Mouse (Mus musculus) cerebellum, adult 9-10 months (tissue): Measurements from ENCODE around the gene Sppl2a.
"Not testable (repeated sequence)": the region's sequence is repeated elsewhere in the genome, so short reads cannot be mapped to it uniquely, and the experiment has no call there.

Source experiments
- DNase-seq: peaks from one replicate; pipeline ENCODE4 v3.0.0; 2022

The Sppl2a gene

DNA sequence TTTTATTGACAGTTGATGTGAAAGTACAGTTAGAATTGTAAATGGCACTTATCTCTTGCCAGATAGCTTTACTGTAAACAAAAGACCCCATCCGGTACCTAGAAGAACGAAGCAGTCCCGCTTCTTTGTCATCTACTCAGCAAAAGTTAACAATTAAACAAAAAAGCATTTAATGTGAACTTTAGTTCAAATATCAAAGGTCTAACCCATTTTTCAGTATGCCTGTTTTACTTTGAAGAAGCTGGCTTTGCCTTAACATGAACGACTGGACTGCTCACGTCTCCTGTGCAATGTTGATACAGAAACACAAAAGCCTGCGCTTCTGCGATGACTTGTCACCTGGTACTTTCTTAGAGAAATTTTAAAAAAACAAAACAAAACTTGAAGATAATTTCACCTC lies 40.7 kb downstream of the Sppl2a start:
- no peak for DNase-seq

DNA sequence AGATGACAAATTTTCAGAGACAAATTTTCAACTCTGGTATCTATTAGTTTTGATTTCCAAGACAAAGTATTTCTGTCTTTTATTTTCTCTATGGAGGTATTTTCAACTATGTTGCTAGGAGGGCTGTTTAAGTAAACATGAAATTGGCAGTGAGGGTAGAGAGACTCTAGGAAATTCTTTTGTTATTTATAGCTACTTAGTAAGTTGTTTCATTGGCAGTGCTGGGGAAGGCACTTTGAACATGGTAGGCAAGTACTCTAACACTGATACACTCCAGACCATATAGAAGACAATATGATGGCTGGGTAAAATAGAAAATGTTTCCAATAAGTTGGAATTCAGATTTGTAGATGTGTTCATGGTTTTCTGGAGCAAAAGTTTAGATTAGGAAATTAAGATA lies 41.3 kb downstream of the Sppl2a start:
- DNase-seq, result no peak

DNA sequence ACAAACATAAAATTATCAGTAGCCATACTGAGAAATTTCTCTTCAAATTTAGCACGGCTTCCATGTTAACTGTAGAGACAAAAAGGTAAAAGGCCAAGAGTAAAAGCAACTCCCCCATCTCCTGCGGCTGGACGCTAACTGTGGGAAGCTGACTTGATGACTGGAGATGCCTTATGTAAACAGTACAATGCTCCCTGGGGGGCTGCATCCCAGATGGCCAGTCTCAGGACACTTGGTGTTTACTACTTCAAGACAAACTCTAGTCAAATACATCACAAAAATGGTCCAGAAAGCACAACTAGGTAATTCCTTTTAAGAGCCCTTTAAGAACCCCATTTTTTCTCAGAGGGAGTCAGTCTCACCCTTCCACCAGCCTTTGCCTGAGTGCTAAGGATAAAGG lies 45.9 kb downstream of the Sppl2a start:
- DNase-seq, result no peak

GRCm38 (mm10) chr2:126885871-126886270 lies 47.2 kb downstream of the Sppl2a start:
- no peak for DNase-seq

DNA sequence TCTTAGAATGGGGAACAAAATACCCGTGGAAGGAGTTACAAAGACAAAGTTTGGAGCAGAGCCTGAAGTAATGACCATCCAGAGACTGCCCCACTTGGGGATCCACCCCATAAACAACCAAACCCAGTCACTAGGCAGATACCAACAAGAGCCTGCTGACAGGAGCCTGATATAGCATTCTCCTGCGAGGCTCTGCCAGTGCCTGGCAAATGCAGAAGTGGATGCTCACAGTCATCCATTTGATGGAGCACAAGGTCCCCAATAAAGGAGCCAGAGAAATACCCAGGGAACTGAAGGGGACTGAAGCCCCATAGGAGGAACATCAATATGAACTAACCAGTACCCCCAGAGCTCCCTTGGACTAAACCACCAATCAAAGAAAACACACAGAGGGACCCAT lies 50.3 kb downstream of the Sppl2a start:
- DNase-seq, result not testable (repeated sequence)

- no peak for DNase-seq
Measured at GRCm38 (mm10) chr2:126877991-126878390, 55.0 kb downstream of the Sppl2a start.

DNA sequence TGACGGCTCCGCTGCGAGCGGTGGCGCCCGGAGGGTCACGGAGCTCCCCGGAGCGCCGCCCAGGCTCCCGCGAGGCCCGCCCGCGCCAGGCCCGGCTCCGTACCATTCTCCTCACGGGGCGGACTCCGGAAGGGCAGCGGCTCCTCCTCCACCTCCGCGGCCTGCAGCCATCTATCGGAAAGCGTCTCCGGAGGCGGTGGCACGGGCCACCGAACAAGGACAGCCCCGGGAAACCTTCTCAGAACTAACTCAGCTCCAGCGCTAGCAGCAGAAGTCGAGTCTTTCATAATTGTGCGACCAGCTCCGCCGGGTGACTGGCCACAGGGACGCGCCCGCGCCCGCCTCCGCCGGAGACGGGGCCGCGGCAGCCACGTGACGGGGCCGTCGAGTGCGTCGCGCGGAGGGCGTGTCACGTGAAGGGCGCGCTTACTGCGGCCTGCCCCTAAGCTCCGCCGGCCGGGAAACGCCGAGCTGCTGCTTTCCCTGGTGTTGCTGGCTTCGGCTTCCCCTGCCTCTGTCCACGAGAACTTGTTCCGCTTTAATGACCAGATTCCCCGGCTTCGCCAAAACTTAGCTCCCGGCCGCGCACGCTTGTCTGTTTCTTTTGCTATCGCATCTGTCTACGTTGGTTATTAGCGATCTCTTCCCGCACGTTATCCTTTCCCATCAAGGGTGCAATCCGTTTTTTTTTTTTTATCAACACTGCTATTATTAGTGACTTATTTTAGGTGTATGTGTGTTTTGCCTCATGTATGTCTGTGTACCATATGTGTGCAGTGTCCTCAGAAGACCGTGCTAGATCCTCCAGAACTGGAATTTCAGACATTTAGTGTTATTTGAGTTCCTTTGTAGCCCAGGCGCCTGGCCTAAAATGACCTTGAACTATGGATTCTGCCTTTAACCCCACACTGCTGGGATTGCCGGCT lies 56.9 kb downstream of the Sppl2a start, which contains the start of gene Trpm7:
TSS of gene Trpm7 (minus strand) at position 360 of the 926 bp plus-strand sequence.
- peak; percentile 90 for DNase-seq

- DNase-seq, result peak; percentile 45
Measured at GRCm38 (mm10) chr2:126875516-126875835, 57.6 kb downstream of the Sppl2a start.

DNA sequence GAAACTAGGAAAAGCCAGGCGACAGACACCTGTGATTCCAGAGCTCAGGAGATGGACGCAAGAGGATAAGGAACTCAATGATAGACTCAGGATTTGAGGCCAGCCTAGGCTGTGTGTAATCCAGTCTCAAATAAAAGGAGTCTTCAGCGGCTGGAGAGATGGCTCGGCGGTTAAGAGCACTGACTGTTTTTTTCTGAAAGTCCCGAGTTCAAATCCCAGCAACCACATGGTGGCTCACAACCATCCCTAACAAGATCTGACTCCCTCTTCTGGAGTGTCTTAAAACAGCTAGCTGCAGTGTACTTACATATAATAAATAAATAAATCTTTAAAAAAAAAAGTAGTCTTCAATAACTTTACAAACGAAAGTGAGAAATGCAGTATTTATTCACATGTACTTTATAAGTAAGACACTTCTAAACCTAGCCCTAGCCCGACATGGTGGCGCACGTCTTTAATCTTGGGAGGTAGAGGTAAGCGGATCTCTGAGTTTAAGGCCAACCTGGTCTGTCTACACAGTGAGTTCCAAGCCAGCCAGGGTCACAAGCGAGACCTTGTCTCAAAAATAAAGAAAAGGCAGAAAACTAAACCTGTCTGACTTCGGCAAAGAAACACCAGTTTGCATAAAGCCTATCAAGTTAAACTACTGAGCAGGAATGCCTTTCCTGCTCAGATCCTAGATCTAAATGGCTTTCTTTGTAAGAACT lies 58.1 kb downstream of the Sppl2a start:
- peak; percentile 30 for DNase-seq

GRCm38 (mm10) chr2:126866301-126866700 lies 66.7 kb downstream of the Sppl2a start:
- DNase-seq, result no peak

DNA sequence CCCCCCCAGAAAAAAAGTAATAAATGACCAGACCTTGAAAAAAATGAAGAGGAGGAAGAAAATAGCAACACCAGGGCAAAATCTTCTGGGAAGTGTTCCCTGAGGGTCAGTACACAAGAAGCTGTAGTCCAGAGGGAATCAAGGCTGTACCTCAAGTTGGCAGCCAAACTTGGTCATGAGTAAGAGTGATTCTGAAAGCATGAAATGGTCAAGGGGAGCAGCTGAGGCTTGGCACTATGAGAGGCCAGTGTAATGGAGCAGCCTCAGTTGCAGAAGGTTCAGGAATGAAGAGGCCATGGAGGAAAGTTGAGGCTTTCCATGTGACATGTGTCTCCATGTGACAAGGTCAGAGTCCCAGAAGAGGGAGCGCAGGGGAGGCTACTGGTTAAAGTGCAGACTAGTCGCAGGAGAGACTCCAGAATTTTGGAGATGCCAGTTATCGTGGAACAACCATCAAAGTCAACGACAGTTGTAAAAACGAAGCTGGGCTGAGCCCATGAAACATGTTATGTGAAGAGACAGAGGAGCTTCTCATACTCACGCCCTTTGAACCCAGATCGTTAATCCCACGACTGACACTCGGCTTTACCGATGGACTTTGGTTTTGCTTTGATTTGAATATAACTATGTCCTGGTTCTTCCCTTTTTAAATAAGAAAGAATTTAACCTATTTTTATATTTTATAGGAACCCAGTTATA lies 67.4 kb downstream of the Sppl2a start:
- DNase-seq, result no peak

DNA sequence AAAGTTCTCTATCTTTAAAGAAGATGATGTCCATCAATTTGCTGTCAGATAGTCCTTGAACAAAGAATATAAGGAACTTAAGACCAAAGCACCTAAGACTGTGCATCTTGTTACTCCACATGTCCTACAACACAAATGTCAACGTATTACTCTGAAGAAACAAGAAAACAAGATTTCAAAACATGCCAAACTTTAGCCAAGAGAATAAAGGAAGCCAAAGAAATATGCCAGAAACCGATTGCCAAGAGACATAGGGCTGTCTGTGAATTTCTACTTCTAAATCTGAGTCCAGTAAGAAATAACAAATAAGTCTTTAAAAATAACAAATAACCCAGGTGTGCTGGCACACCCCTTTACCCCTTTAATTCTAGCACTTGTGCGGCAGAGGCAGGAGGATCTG lies 68.0 kb downstream of the Sppl2a start:
- DNase-seq, result no peak

GRCm38 (mm10) chr2:126844751-126845150 lies 88.3 kb downstream of the Sppl2a start:
- DNase-seq, result no peak
